Mouse (Mus musculus) megakaryocyte progenitor cell, adult 5-6 weeks (primary cell): ENCODE results near the gene Abcc6. TPM values are rescaled to one million over a fixed set of nuclear protein-coding genes. Genes with fewer than 3 reads are reported as not detected.
"Not testable (repeated sequence)": the region's sequence is repeated elsewhere in the genome, so short reads cannot be mapped to it uniquely, and the experiment has no call there.

Experiments
- ATAC-seq: replicated peaks from 2 replicates; pipeline ENCODE4 v1.8.0; 2016; ENCODE audit warnings: mild to moderate bottlenecking, moderate TSS enrichment, inconsistent platforms; ENCODE audit not compliant: poor library complexity
- total RNA-seq, 2 experiments: library from RNA; stranded (forward) in 1 of 2; stranded (reverse) in 1 of 2; fragments of 157-497, 149-512 nt in 1 of 2; fragments of 200-1000 nt in 1 of 2; gene quantifications; 2 replicates each; pipeline versions ENCODE4 v1.2.3 to v1.2.4; 2015 to 2017

The Abcc6 gene
- total RNA-seq, 2 experiments from 2014 or later = not detected

DNA sequence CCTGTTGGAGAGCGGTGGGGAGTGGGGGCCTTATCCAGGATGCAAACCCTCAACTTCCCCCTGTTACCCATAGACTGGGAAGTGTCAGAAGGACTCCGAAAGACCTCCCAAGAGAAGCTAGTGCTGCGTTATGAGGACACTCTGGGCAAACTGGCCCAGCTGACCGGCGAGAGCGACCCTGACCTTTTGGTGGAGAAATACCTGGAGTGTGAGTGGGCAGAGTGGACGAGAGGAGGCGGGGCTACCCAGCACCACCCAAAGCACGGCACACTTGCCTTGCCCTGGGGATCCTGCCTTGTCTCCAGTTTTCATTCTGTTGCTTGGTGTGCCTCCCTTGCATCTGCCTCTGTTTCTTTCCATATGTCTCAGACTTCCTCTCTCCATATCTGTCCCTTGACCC, 88.1 kb downstream of the Abcc6 start:
- no peak for ATAC-seq

DNA sequence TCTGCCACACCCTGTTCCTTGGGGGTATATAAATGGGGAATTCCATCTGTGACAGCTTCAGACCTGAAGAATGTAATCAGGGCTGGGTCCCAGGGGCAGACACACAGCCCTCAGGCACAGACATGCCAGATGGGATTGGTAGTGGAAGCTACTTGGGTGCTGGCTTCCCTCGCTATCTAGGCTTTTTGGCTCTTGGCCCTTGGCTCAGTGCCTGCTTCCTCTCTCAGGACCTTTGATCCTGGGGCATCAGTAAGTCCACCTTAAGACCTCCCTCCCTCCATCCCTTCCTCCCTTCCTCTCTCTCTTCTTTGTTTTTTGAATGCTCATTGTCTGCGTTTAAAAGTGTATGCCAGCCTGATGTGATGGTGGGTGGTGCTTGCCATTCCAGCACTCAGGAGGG, 90.3 kb downstream of the Abcc6 start:
- ATAC-seq = no peak

DNA sequence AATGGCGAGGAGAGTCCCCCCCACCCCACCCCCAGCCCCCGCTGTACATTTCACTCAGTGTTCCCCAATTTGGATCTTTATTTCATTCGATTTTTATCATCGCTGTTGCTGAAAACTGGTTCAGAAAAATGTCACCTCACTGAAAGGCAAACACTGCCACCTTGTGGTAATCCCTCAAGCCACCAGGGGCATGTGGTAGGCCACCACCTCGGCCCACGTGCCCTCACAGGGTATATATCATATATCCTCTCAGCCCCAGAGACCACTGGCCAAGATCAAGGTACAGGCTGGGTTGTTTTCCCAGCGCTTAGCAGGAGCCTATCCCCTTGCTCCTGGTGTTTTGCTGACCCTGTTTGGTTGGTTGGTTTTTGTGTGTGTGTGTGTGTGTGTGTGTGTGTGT, 95.0 kb downstream of the Abcc6 start:
- ATAC-seq = peak; percentile 96

DNA sequence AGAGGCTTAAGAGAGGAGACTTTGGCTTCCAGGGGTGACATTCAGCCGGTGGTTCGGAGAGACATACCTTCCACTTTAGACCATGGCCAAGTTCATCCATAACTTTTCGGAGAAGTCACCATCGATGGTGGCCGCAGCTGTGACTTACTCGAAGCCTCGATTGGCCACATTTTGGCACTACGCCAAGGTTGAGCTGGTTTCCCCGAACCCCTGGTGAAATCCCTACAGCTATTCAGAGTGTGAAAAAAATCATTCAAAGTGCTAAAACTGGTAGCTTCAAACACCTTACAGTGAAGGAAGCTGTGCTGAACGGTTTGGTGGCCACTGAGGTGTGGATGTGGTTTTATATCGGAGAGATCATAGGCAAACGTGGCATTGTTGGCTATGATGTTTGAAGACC, 96.3 kb downstream of the Abcc6 start:
- not testable (repeated sequence) for ATAC-seq

DNA sequence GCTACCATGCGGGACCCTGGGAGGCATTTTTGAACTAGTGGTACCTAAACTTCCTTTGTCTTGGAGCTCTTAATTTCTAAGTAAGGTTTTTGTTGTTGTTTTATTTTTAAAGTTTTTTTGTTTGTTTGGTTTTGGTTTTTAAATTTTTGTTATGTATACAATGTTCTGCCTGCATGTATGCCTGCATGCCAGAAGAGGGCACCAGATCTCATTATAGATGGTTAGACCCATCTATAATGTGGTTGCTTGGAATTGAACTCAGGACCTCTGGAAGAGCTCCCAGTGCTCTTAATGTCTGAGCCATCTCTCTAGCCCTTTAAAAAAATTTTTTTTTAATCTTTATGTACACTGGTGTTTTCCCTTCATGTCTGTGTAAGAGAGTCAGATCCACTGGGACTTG, 100.4 kb downstream of the Abcc6 start:
- ATAC-seq = no peak

DNA sequence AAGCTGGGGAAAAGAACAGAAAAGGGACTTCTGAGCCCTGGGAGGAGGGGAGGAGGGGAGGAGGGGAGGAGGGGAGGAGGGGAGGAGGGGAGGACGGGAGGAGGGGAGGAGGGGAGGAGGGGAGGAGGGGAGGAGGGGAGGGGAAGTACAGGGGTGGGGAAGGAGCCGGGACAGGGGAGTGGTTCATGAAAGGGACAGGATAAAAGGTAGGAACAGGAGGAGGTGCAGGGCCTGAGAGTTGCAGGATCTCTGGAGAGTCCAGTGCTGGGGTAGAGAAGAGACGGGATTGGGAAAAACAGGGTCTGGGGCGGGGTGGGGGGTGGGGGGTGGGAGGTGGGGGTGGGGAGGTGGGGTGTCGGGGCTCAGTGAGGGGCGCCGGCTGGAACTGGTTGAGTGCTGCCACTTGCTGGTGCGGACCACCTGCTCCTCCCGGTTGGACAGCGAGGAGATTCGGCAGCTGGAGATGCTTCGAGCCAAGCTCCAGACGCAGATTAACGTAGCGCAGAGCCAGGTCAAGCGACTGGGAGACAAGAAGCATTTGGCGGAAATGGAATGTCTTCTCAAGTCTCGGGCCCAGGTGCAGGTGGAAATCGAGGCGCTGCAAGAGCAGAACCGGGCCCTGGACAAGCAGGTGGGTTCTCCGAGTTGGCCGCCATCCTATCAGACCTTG, 101.3 kb downstream of the Abcc6 start:
- no peak for ATAC-seq

DNA sequence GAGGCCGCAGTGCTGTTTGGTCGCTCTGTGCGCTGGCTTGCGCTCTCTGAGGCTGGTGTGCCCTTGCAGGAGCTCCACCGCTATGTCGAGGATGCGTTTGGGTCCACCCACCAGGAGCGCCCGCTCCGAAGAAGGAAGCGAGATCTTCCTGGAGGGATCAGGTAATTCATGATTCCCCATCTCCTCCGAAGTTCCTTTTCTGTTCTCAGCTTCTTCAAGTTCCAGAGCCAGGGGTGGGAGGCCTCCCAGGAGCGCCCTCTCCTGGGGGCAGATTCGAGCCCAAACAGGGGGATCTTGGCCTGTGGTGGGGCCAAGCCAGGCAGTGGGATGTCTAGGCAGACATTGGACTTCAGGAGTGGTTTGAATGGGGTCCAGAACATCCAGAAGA, 105.7 kb downstream of the Abcc6 start:
- no peak for ATAC-seq

DNA sequence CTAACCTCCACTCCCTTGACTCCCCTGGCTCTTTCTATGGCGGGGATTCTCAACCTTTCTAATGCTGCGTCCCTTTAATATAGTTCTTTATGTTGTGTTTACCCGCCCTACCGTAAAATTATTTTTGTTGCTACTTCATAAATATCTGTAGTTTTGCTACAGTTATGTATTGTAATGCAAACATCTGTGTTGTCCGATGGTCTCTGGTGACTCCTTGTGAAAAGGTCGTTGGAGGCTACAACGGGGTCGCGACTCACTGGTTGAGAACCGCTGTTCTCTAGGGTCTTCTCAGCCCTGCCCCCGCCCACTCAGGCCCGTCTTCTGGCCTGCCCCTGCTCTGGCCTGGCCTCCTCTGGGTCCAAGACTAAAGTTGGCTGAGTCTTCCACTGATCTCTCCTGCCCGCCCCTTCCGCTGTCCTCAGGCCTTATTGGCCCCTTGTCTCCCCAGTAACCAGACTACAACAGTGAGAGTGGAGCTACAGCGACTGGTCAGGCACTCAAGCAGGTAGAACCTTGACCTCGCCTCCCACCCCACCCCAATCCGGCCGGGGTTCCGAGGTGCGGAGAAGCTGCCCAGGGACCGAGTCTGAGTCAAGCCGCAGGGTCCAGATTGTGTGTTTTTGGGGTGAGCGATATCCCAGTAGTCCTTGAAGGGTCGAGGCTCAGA, 106.2 kb downstream of the Abcc6 start, which contains the start of gene Ccdc114:
Ccdc114 (plus strand) TSS at position 311 of the 667 bp plus-strand sequence.
- peak; percentile 22 for ATAC-seq

DNA sequence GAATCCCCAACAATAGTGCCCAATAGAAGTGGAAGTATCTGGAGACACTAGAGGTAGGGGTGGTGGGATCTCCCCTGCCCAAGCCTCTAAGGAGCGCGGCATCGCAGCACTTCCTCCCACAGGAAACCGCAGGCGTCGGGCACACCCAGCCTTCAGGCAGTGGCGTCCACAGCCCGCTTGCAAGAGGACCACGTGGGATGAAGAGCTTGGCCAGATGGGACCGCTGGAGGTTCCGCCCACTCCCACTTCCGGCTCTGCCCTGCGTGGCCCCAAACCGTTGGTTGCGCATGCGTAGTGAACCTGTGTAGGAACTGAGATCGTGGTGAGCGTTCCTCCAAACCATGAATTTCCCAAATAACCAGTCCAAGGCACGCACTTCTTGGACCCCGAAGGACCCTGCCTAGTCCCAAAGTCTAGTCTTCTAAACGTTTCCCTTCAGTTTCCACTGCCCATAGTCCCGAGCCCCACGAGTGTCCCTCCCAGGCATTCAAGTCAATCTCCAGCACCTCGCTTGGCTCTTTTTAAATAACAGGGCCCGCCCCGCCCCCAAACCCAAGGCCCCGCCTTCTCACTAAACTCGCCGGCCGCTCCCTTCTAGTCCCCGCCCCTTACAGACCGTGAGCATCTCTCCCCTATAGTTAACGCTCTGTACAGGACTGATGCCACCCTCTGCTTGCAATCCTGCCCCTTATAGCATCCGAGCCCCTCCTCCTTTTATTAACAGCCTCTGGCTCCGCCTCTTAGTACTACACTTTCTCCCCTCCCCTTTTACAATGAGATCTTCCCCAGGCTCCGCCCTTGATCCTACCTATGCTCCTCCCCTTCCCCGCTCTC, 107.0 kb downstream of the Abcc6 start:
- peak; percentile 67 for ATAC-seq

DNA sequence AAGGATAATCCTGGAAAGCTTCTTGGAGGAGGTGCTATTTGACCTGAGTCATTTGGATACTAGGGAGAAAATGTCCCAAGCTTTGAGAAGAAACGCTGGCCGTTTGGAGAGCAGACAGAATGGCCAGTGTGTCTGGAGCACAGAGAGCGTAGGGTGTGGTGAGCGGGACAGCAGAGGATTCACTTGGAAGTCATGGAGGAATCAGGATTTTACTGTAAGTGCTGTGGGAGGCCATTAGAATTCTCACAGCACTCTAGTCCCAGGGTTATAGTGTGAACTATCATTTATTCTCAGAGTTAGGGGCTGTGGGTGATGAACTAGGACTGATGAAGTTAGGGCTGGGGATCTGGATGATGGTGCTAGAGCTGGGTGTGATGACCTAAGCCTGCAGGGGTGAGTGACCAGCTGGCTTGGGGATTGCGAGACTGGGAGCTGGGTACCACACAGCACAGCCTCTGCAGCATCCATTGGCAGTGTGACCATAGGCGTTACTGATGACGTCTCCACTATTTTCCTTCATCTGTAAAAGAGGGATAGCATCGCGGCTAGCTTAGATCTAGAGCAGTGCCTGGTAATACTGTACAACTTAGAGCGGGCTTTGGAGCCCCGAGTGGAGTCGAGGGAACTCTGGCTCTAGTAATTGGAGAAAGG, 108.0 kb downstream of the Abcc6 start:
- ATAC-seq = no peak

DNA sequence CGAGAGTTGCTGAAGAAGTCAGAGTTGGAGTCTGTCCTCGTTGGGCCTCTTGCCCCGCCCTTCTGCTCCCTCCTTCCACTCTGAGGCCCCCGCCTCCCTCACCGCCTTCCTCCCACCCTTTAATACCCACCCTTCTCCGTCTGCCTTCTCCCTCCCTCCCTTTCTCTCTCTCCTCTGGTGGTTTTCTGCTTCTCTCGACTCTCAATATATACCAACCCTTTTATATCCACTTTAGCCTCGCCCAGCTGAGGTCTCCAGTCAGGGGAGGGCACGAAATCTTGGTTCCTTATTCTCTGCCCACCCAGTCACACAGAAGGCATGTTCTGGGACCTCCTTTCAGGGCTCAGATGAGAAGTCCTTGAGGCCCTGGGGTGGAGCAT, 108.9 kb downstream of the Abcc6 start, which contains the start of gene Emp3:
Emp3 (minus strand) TSS at position 163 of the 380 bp plus-strand sequence.
- ATAC-seq = peak; percentile 22

DNA sequence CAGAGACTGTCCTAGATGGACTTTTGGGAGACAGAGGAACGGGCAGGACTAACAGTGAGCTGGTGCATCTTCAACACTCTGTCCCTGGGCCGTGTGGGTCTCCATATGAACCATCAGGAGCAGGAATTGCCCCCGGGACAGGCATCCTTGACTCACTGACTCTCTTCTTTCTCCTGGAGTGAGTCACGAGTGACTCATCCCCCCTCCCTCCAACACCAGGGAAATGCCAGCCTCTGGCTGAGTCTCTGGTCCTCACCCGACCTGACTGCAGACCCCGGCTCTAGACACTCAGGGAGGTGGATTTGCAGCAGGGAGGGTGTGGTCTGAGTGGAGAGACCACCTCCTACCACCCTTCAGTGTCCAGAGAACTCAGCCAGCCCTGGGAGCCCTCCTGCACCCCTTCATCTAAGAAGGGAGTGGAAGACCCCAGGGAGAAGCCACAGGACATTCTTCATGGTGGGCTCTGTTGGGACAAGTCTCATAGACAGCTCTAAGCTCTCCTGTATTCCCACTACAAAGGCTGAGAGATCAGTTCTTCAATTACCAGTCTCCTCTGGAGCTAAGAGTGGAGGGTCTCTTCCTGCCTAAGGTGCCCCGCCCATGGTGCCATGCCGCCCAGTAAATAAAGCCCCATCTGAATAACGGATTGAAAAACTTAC, 109.4 kb downstream of the Abcc6 start:
- no peak for ATAC-seq

DNA sequence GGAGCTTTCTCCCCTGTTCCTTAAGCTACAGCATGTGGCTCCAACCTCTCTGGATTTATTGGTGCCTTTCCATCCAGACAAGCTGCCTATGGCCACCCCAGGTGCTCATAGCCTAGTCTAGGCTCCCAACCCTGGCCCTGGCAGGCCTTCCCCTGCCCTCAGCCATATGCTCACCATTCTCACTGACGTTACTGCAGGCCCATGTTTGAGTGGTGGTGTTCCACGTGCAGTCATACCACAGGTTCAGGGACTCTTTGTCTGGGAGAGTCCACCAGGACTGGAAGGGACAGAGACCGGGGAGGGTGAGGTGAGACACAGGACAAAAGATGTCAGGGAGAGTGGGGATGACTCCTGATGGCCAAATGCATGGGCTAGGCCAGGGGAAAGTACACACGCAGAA, 110.3 kb downstream of the Abcc6 start:
- no peak for ATAC-seq

DNA sequence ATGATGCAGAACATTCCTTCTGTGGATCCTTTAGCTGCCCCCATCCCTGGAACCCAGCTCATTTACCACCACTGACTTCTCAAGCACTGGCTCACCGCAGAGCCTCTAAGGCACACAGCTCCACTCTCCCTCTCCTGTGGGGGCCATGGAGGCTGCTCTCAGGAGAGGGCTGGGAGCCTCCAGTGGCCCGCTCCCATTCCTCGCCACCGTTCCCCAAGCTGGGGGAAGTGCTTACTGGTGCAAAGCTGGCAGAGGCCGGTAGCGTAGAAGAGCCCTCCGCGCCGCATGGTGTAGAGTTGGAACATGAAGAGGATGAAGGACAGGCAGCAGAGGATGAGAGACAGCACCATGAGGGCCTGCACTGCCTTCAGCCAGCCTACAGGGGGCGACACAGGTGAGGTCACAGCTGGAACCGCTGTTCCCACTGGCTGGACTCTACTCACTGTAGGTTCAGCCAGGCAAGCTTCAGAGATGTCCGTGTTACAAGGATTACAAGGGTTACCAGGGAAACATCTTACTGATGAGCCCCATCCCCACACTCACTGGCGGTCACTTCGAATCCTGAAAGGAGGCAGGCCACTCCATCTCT, 110.9 kb downstream of the Abcc6 start:
- ATAC-seq = no peak

DNA sequence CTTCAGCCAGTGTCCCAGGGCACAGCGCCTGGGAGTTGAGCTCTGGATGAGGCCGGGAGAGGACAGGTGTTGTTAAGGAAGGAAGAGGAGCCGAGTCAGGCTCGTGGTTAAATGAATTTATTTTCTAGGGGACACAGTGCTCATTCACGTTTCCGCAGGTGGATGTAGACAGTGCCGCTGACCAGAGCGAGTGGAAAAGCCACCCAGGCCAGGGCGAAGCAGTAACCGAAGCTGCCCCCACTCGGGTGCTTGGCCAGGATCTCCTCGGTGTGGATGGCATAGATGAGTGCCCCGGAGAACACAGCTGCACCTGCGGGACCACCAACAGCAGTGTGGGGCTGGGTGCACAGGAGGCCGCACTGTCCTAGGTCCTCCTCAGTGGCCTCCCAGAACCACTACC, 112.2 kb downstream of the Abcc6 start:
- no peak for ATAC-seq

Other genes with a start within 250 kb of the Abcc6 start
- 0.07 TPM in 2 replicates for gene Lmtk3, start 246.6 kb downstream of the Abcc6 start, total RNA-seq (2015)
- not detected in 2 replicates for gene Lmtk3, start 246.6 kb downstream of the Abcc6 start, total RNA-seq (2017)
- gene Sult2b1, start 245.6 kb downstream of the Abcc6 start, total RNA-seq (2015) = 1.2 and 1.7 TPM in 2 replicates
- 1.9 and 6.4 TPM in 2 replicates for gene Sult2b1, start 245.6 kb downstream of the Abcc6 start, total RNA-seq (2017)
- 17.9 and 26.3 TPM in 2 replicates for gene Cyth2, start 215.7 kb downstream of the Abcc6 start, total RNA-seq (2015)
- 32.4 and 34.5 TPM in 2 replicates for gene Cyth2, start 215.7 kb downstream of the Abcc6 start, total RNA-seq (2017)
- 0.05 TPM in 2 replicates for gene Kcnj14, start 205.5 kb downstream of the Abcc6 start, total RNA-seq (2015)
- not detected in 2 replicates for gene Kcnj14, start 205.5 kb downstream of the Abcc6 start, total RNA-seq (2017)
- gene Grwd1, start 199.4 kb downstream of the Abcc6 start, total RNA-seq (2015) = 22.6 and 25.1 TPM in 2 replicates
- gene Grwd1, start 199.4 kb downstream of the Abcc6 start, total RNA-seq (2017) = 24.2 and 26.9 TPM in 2 replicates
- 113 and 145 TPM in 2 replicates for gene Kdelr1, start 157.5 kb downstream of the Abcc6 start, total RNA-seq (2015)
- gene Kdelr1, start 157.5 kb downstream of the Abcc6 start, total RNA-seq (2017) = 68.3 and 73.1 TPM in 2 replicates
- gene Grin2d, start 151.9 kb downstream of the Abcc6 start, total RNA-seq (2015) = not detected in 2 replicates
- gene Grin2d, start 151.9 kb downstream of the Abcc6 start, total RNA-seq (2017) = under 0.01 TPM in 1 of 2 replicates, not detected in the other
- gene Syngr4, start 133.6 kb downstream of the Abcc6 start, total RNA-seq (2015) = 1.3 and 1.5 TPM in 2 replicates
- 2.1 TPM in 1 of 2 replicates, not detected in the other for gene Syngr4, start 133.6 kb downstream of the Abcc6 start, total RNA-seq (2017)
- gene Tmem143, start 133.4 kb downstream of the Abcc6 start, total RNA-seq (2015) = 5.3 TPM in 2 replicates
- gene Tmem143, start 133.4 kb downstream of the Abcc6 start, total RNA-seq (2017) = 8.1 and 17.2 TPM in 2 replicates
- gene Emp3, start 108.9 kb downstream of the Abcc6 start, total RNA-seq (2015) = 238 and 280 TPM in 2 replicates
- gene Emp3, start 108.9 kb downstream of the Abcc6 start, total RNA-seq (2017) = 186 and 203 TPM in 2 replicates
- gene Ccdc114, start 106.2 kb downstream of the Abcc6 start, total RNA-seq (2015) = 0.99 and 2.0 TPM in 2 replicates
- gene Ccdc114, start 106.2 kb downstream of the Abcc6 start, total RNA-seq (2017) = 2.6 and 3.3 TPM in 2 replicates
- gene Nomo1, start 3.4 kb upstream of the Abcc6 start, total RNA-seq (2015) = 38.6 and 39.3 TPM in 2 replicates
- gene Nomo1, start 3.4 kb upstream of the Abcc6 start, total RNA-seq (2017) = 53.2 and 57.4 TPM in 2 replicates
- not detected in 2 replicates for gene Kcnj11, start 70.5 kb upstream of the Abcc6 start, total RNA-seq (2015)
- gene Kcnj11, start 70.5 kb upstream of the Abcc6 start, total RNA-seq (2017) = not detected in 2 replicates
- not detected in 2 replicates for gene Abcc8, start 149.7 kb upstream of the Abcc6 start, total RNA-seq (2015)
- gene Abcc8, start 149.7 kb upstream of the Abcc6 start, total RNA-seq (2017) = not detected in 2 replicates
- gene Ush1c, start 208.2 kb upstream of the Abcc6 start, total RNA-seq (2015) = not detected in 2 replicates
- not detected in 2 replicates for gene Ush1c, start 208.2 kb upstream of the Abcc6 start, total RNA-seq (2017)
- not detected in 2 replicates for gene Otog, start 210.7 kb upstream of the Abcc6 start, total RNA-seq (2015)
- not detected in 2 replicates for gene Otog, start 210.7 kb upstream of the Abcc6 start, total RNA-seq (2017)